Mouse (Mus musculus) CH12.LX (cell line): ENCODE results near the gene Slamf8. TPM values are rescaled to one million over a fixed set of nuclear protein-coding genes. Genes with fewer than 3 reads are reported as not detected.

Experiments used
- DNase-seq: peaks from one replicate; pipeline ENCODE4 v3.0.0-alpha.2; 2013; ENCODE audit errors: extremely low read depth
- H3K27ac ChIP-seq: 2 replicates; pipeline ENCODE4 v1.5.1; 2012; ENCODE audit warnings: low read depth, mild to moderate bottlenecking, control low read depth, moderate library complexity; ENCODE audit not compliant: insufficient read depth
- H3K27me3 ChIP-seq: replicated peaks from 2 replicates; pipeline ENCODE3; 2012; ENCODE audit warnings: inconsistent platforms
- H3K36me3 ChIP-seq, 2 experiments: replicated peaks in 1 of 2; 2 replicates each; pipeline versions ENCODE3 to v1.6.1; 2012; ENCODE audit warnings: inconsistent platforms in 1 of 2, low read length in 1 of 2, mild to moderate bottlenecking in 1 of 2, mixed read lengths in 1 of 2, moderate library complexity in 1 of 2; ENCODE audit not compliant: control insufficient read depth in 1 of 2, insufficient read depth in 1 of 2
- H3K4me1 ChIP-seq, 2 experiments: 2 replicates each; pipeline ENCODE4 v1.6.1; 2012; ENCODE audit warnings: inconsistent platforms in 1 of 2, moderate library complexity in 1 of 2; ENCODE audit not compliant: insufficient read depth in 2 of 2, control insufficient read depth in 1 of 2
- H3K4me2 ChIP-seq: 2 replicates; pipeline ENCODE4 v1.6.1; 2012; ENCODE audit warnings: low read depth, mild to moderate bottlenecking, control low read depth; ENCODE audit not compliant: poor library complexity, insufficient read depth, severe bottlenecking
- H3K4me3 ChIP-seq, 3 experiments: fragments of 150-350 bp in 1 of 3; sonication (generic) in 1 of 3; replicated peaks in 1 of 3; 2 replicates each; pipeline versions ENCODE3 to v1.5.1; 2011 to 2012; ENCODE audit warnings: low read depth in 2 of 3, low read length in 2 of 3, mild to moderate bottlenecking in 2 of 3, moderate library complexity in 2 of 3, control low read depth in 1 of 3, improper control_type of control experiment in 1 of 3, inconsistent platforms in 1 of 3, mixed read lengths in 1 of 3; ENCODE audit not compliant: poor library complexity in 1 of 3
- H3K79me2 ChIP-seq: replicated peaks from 2 replicates; pipeline ENCODE4 v1.6.1; 2012; ENCODE audit warnings: mild to moderate bottlenecking, moderate library complexity; ENCODE audit not compliant: control insufficient read depth, poor library complexity, insufficient read depth, severe bottlenecking; ENCODE audit errors: extremely low read depth
- H3K9ac ChIP-seq: 2 replicates; pipeline ENCODE4 v1.6.1; 2012; ENCODE audit warnings: low read depth, mild to moderate bottlenecking, control low read depth, moderate library complexity; ENCODE audit not compliant: insufficient read depth
- H3K9me3 ChIP-seq: replicated peaks from 2 replicates; pipeline ENCODE3; 2012; ENCODE audit warnings: low read length, inconsistent platforms, mixed read lengths
- CHD1 ChIP-seq: IDR thresholded peaks from 2 replicates; pipeline ENCODE4 v1.6.1; 2012; ENCODE audit warnings: low read depth, low read length, improper control_type of control experiment, inconsistent platforms
- CHD2 ChIP-seq: IDR thresholded peaks from 2 replicates; pipeline ENCODE4 v1.6.1; 2011; ENCODE audit warnings: low read length, improper control_type of control experiment
- CTCF ChIP-seq, 2 experiments: IDR thresholded peaks in 1 of 2; conservative IDR thresholded peaks in 1 of 2; 2 replicates each; pipeline ENCODE4 v1.5.1; 2011 to 2012; ENCODE audit warnings: low read depth in 2 of 2, low read length in 2 of 2, improper control_type of control experiment in 1 of 2, inconsistent platforms in 1 of 2, mild to moderate bottlenecking in 1 of 2, moderate library complexity in 1 of 2
- E2F4 ChIP-seq: IDR thresholded peaks from 2 replicates; pipeline ENCODE4 v1.6.1; 2011; ENCODE audit warnings: low read depth, low read length, improper control_type of control experiment; ENCODE audit not compliant: insufficient replicate concordance
- ELF1 ChIP-seq: IDR thresholded peaks from 2 replicates; pipeline ENCODE4 v1.6.1; 2014; ENCODE audit warnings: low read depth, mild to moderate bottlenecking, inconsistent platforms, low read length, improper control_type of control experiment
- EP300 ChIP-seq: IDR thresholded peaks from 2 replicates; pipeline ENCODE4 v1.6.1; 2011; ENCODE audit warnings: low read length, improper control_type of control experiment
- GABPA ChIP-seq: IDR thresholded peaks from 2 replicates; pipeline ENCODE4 v1.6.1; 2012; ENCODE audit warnings: low read depth, low read length, improper control_type of control experiment, inconsistent platforms; ENCODE audit not compliant: insufficient replicate concordance
- IRF4 ChIP-seq: IDR thresholded peaks from 2 replicates; pipeline ENCODE4 v1.6.1; 2014; ENCODE audit warnings: low read depth, mild to moderate bottlenecking, inconsistent platforms, low read length, improper control_type of control experiment
- JUN ChIP-seq: IDR thresholded peaks from 2 replicates; pipeline ENCODE4 v1.6.1; 2011; ENCODE audit warnings: low read depth, mild to moderate bottlenecking, low read length, improper control_type of control experiment, moderate library complexity; ENCODE audit not compliant: insufficient read depth
- JUND ChIP-seq: conservative IDR thresholded peaks from 2 replicates; pipeline ENCODE4 v1.6.1; 2011; ENCODE audit warnings: low read depth, low read length, improper control_type of control experiment
- KAT2A ChIP-seq: IDR thresholded peaks from 2 replicates; pipeline ENCODE4 v1.6.1; 2012; ENCODE audit warnings: low read length, improper control_type of control experiment, inconsistent platforms; ENCODE audit not compliant: insufficient replicate concordance
- MAX ChIP-seq: IDR thresholded peaks from 2 replicates; pipeline ENCODE4 v1.6.1; 2011; ENCODE audit warnings: low read length, improper control_type of control experiment
- MEF2A ChIP-seq: IDR thresholded peaks from 2 replicates; pipeline ENCODE4 v1.6.1; 2014; ENCODE audit warnings: low read depth, mild to moderate bottlenecking, inconsistent platforms, low read length, improper control_type of control experiment, borderline replicate concordance
- MXI1 ChIP-seq: IDR thresholded peaks from 2 replicates; pipeline ENCODE4 v1.6.1; 2011; ENCODE audit warnings: mild to moderate bottlenecking, low read depth, low read length, improper control_type of control experiment
- MYC ChIP-seq: IDR thresholded peaks from 2 replicates; pipeline ENCODE4 v1.6.1; 2011; ENCODE audit warnings: low read depth, mild to moderate bottlenecking, improper control_type of control experiment, low read length
- NRF1 ChIP-seq: IDR thresholded peaks from 2 replicates; pipeline ENCODE4 v1.6.1; 2014; ENCODE audit warnings: low read depth, mild to moderate bottlenecking, inconsistent platforms, low read length, improper control_type of control experiment, moderate library complexity
- PAX5 ChIP-seq: IDR thresholded peaks from 2 replicates; pipeline ENCODE4 v1.6.1; 2012; ENCODE audit warnings: low read length, inconsistent platforms, mixed read lengths
- POLR2AphosphoS2 ChIP-seq: IDR thresholded peaks from 2 replicates; pipeline ENCODE4 v1.6.1; 2011; ENCODE audit warnings: low read depth, low read length, improper control_type of control experiment
- RAD21 ChIP-seq: IDR thresholded peaks from 2 replicates; pipeline ENCODE4 v1.6.1; 2011; ENCODE audit warnings: low read depth, mild to moderate bottlenecking, low read length, improper control_type of control experiment, moderate library complexity
- SIN3A ChIP-seq: IDR thresholded peaks from 2 replicates; pipeline ENCODE4 v1.6.1; 2012; ENCODE audit warnings: low read length, improper control_type of control experiment, inconsistent platforms
- SMC3 ChIP-seq: IDR thresholded peaks from 2 replicates; pipeline ENCODE4 v1.6.1; 2011; ENCODE audit warnings: low read depth, low read length, improper control_type of control experiment
- TBP ChIP-seq: conservative IDR thresholded peaks from 2 replicates; pipeline ENCODE4 v1.6.1; 2011; ENCODE audit warnings: low read depth, low read length, improper control_type of control experiment
- TCF12 ChIP-seq: IDR thresholded peaks from 2 replicates; pipeline ENCODE4 v1.6.1; 2014; ENCODE audit warnings: low read depth, mild to moderate bottlenecking, inconsistent platforms, low read length, improper control_type of control experiment
- UBTF ChIP-seq: IDR thresholded peaks from 2 replicates; pipeline ENCODE4 v1.6.1; 2012; ENCODE audit warnings: low read depth, mild to moderate bottlenecking, inconsistent platforms, low read length, improper control_type of control experiment, moderate library complexity
- USF1 ChIP-seq: IDR thresholded peaks from 2 replicates; pipeline ENCODE4 v1.6.1; 2014; ENCODE audit warnings: low read depth, mild to moderate bottlenecking, inconsistent platforms, low read length, improper control_type of control experiment
- USF2 ChIP-seq: conservative IDR thresholded peaks from 2 replicates; pipeline ENCODE4 v1.6.1; 2011; ENCODE audit warnings: low read depth, low read length, improper control_type of control experiment
- ZC3H11A ChIP-seq: IDR thresholded peaks from 2 replicates; pipeline ENCODE4 v1.6.1; 2012; ENCODE audit warnings: low read depth, mild to moderate bottlenecking, inconsistent platforms, low read length, improper control_type of control experiment
- ZKSCAN1 ChIP-seq: IDR thresholded peaks from 2 replicates; pipeline ENCODE4 v1.6.1; 2012; ENCODE audit warnings: low read depth, inconsistent platforms, low read length, improper control_type of control experiment, borderline replicate concordance
- ZMIZ1 ChIP-seq: IDR thresholded peaks from 2 replicates; pipeline ENCODE4 v1.6.1; 2012; ENCODE audit warnings: low read depth, mild to moderate bottlenecking, inconsistent platforms, low read length, improper control_type of control experiment
- dilution Hi-C: fragments of 300-500 bp; cut with MboI; formaldehyde crosslinking; loops from 2 replicates; pipeline ENCODE4 v1.14.3; 2020; ENCODE audit warnings: low sequenced_read_pairs; ENCODE audit not compliant: extremely low pct_unique_long_range_greater_than_20kb, extremely low pct_ligation_motif_present
- in situ Hi-C: fragments of 300-500 bp; cut with MboI; formaldehyde crosslinking; loops from 3 replicates; pipeline ENCODE4 v1.14.3; 2019; ENCODE audit warnings: low sequenced_read_pairs, low pct_ligation_motif_present, low pct_unique_long_range_greater_than_20kb, mixed read lengths
- polyA plus RNA-seq: library from polyadenylated mRNA; unstranded; fragments of >175 nt; gene quantifications from 2 replicates; pipeline ENCODE4 v1.2.1, GENCODE M21; 2012; ENCODE audit warnings: low read depth; ENCODE audit not compliant: insufficient read length
- total RNA-seq, 2 experiments: library from RNA; depleted of rRNA; stranded (reverse); fragments of 300-350 nt in 1 of 2; fragments of >200 nt in 1 of 2; gene quantifications; 2 replicates each; pipeline ENCODE4 v1.2.3; 2012 to 2014

Slamf8 gene
- total and polyA plus RNA-seq, 3 experiments = 0.30 to 1.8 (median 1.1) TPM

GRCm38 (mm10) chr1:172623599-172623998 is 33.2 kb upstream of the Slamf8 start:
- dilution Hi-C loops = no loop called here
- Histone ChIP-seq H3K4me3 (no peak overlapping the region), H3K27me3 (no peaks in the 10 kb centered on the region), H3K27ac (no peak overlapping the region), H3K36me3 (no peaks in the 10 kb centered on the region), H3K9me3 (peaks cover 9% of the 10 kb centered on the region), H3K4me1 (no peaks in the 10 kb centered on the region), H3K4me2 (no peak overlapping the region), H3K79me2 (no peaks in the 10 kb centered on the region), H3K9ac (no peak overlapping the region)
- no peak for DNase-seq
- in situ Hi-C loops = loop anchor here (25.0 kb wide), 1 partner anchor 211 kb away; no protein-coding TSS in a partner anchor
- TF ChIP-seq CHD2 = no peak
- no peak for TF ChIP-seq JUN
- no peak for TF ChIP-seq KAT2A
- TF ChIP-seq MXI1 = no peak
- no peak for TF ChIP-seq TCF12
- TF ChIP-seq E2F4 = no peak
- TF ChIP-seq GABPA = no peak
- TF ChIP-seq MAX = no peak
- TF ChIP-seq IRF4 = no peak
- TF ChIP-seq CTCF (conservative IDR thresholded peaks at IDR 0.05 in 1 of 2, IDR thresholded peaks at IDR 0.05 in 1 of 2; ENCODE audit: low read depth in 2 of 2, low read length in 2 of 2) = no peak
- no peak for TF ChIP-seq EP300
- TF ChIP-seq MEF2A = no peak
- no peak for TF ChIP-seq SIN3A
- no peak for TF ChIP-seq NRF1
- no peak for TF ChIP-seq USF2
- no peak for TF ChIP-seq ZMIZ1
- no peak for TF ChIP-seq POLR2AphosphoS2
- no peak for TF ChIP-seq MYC
- TF ChIP-seq JUND = no peak
- no peak for TF ChIP-seq UBTF

DNA sequence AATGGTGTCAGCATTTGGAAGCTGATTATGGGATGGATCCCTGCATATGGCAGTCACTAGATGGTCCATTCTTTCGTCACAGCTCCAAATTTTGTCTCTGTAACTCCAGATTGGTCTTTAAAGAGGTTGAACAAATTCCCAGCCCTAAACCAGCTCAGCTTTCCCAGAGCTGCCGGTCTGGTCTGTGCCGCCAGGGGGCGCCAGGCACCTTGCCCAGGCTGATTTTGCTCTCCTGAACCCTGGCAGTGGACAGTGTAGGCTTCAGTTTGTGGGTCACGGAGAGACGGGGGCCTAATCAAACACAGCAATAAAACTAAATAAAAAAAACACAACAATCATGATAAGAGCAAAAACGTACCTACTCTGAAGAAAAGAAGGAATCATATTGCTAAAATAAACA is 28.9 kb upstream of the Slamf8 start:
- Histone ChIP-seq H3K4me2 (no peak overlapping the region), H3K4me1 (no peaks in the 10 kb centered on the region), H3K4me3 (no peak overlapping the region), H3K79me2 (no peaks in the 10 kb centered on the region), H3K27me3 (peaks cover 3% of the 10 kb centered on the region), H3K36me3 (no peaks in the 10 kb centered on the region), H3K9ac (no peak overlapping the region), H3K27ac (no peak overlapping the region), H3K9me3 (no peaks in the 10 kb centered on the region)
- in situ Hi-C loops (loop anchor here (25.0 kb wide), 1 partner anchor 207 kb away; no protein-coding TSS in a partner anchor), dilution Hi-C loops (no loop called here)
- no peak for TF ChIP-seq PAX5
- no peak for TF ChIP-seq USF2
- no peak for TF ChIP-seq ZMIZ1
- TF ChIP-seq GABPA = no peak
- 0 out of 2 replicates have a peak, but pooled peaks have one; percentile 5 for TF ChIP-seq ZC3H11A
- no peak for TF ChIP-seq MAX
- no peak for TF ChIP-seq IRF4
- TF ChIP-seq USF1 = no peak
- no peak for TF ChIP-seq MYC
- no peak for TF ChIP-seq E2F4
- TF ChIP-seq ELF1 = no peak
- TF ChIP-seq CTCF (conservative IDR thresholded peaks at IDR 0.05 in 1 of 2, IDR thresholded peaks at IDR 0.05 in 1 of 2; ENCODE audit: low read depth in 2 of 2, low read length in 2 of 2) = peak; percentile 62 to 86
- no peak for TF ChIP-seq TBP
- no peak for TF ChIP-seq ZKSCAN1
- TF ChIP-seq RAD21 = peak; percentile 74
- peak; percentile 78 for TF ChIP-seq SMC3
- TF ChIP-seq MEF2A = no peak
- no peak for TF ChIP-seq CHD1
- no peak for TF ChIP-seq TCF12
- DNase-seq = peak; percentile 45
